Comparison of ENCODE assay signal across 16 mouse cellular contexts in genomic region chr11:29864269-29864668, GRCm38 (mm10). TPM values are rescaled to one million over a fixed set of nuclear protein-coding genes. Genes with fewer than 3 reads are reported as not detected.
"Had no signal": no experiment of that assay in that cellular context is flagged by ENCODE, and none has a peak within 500 bp of the region (broad histone marks: within the 10 kb centered on the region; RNA-seq: fewer than 3 reads in every experiment).

No protein-coding gene starts in this region.

- DNase-seq: kidney, adult 2 months; kidney, postnatal 14 days; lung, adult 18-20 months; retina, postnatal 1 day; right cerebral cortex, postnatal 4 days; spleen, adult 18-20 months; thymus, adult 2 months; thymus, postnatal 4 days had no signal

- H3K4me3 ChIP-seq: kidney, embryonic 15.5 days; limb, embryonic 10.5 days; megakaryocyte, embryonic 14.5 days; midbrain, embryonic 15.5 days; neural tube, embryonic 13.5 days; stomach, embryonic 15.5 days had no signal

- H3K4me1 ChIP-seq: kidney, embryonic 15.5 days; limb, embryonic 10.5 days; midbrain, embryonic 15.5 days; neural tube, embryonic 13.5 days; stomach, embryonic 15.5 days had no signal

- H3K9ac ChIP-seq: kidney, embryonic 15.5 days; liver, embryonic 14.5 days; midbrain, embryonic 15.5 days; neural tube, embryonic 13.5 days; stomach, embryonic 15.5 days had no signal

- H3K9me3 ChIP-seq: kidney, embryonic 15.5 days; limb, embryonic 10.5 days; midbrain, embryonic 15.5 days; neural tube, embryonic 13.5 days; stomach, embryonic 15.5 days had no signal

- ATAC-seq: midbrain, embryonic 15.5 days had no signal

- H3K27ac ChIP-seq: kidney, embryonic 15.5 days; limb, embryonic 10.5 days; liver, embryonic 14.5 days; midbrain, embryonic 15.5 days; neural tube, embryonic 13.5 days; stomach, embryonic 15.5 days had no signal

- H3K4me2 ChIP-seq: kidney, embryonic 15.5 days; midbrain, embryonic 11.5 days; midbrain, embryonic 15.5 days; neural tube, embryonic 13.5 days; stomach, embryonic 15.5 days had no signal

- H3K36me3 ChIP-seq: kidney, embryonic 15.5 days; limb, embryonic 10.5 days; midbrain, embryonic 15.5 days; neural tube, embryonic 13.5 days; stomach, embryonic 15.5 days had no signal

- H3K27me3 ChIP-seq: kidney, embryonic 15.5 days; megakaryocyte, embryonic 14.5 days; midbrain, embryonic 15.5 days; neural tube, embryonic 13.5 days; stomach, embryonic 15.5 days had no signal

RNA-seq across cellular contexts. Expression of gene 4931440F15Rik, which starts 38.8 kb away (rescaled TPM):
- polyA plus RNA-seq: midbrain, embryonic 11.5 days had no signal
